Comparison of ENCODE assay signal across 8 mouse cellular contexts in the genomic region with DNA sequence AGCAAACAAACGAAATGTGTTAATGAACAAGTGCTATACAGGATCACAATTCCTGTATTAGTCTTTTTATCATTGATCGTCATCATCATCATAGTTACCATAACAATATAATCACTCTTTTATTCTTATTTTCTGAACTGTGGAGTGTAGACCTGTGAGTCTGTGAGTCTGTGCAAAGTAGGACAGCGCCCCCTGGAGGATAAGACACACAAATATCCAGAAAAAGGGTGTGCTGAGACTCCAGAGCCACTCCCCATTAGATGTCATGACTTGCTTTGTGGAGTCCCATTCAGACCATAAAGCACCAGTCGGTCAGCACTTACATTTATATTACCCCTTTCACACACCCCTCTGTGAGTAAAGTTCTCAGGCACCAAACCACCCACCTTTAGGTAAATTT.
DNase-seq lines count a peak whose midpoint lies in the region; ATAC-seq and TF ChIP-seq lines count a peak whose summit lies in the region.

No protein-coding gene starts in this region.

- no peaks in the 10 kb centered on the region for H3K9me3 ChIP-seq in hindbrain, embryonic 11.5 days (ENCODE audit: control insufficient read depth, low read length)
- no peaks in the 10 kb centered on the region for H3K9me3 ChIP-seq in neural tube, embryonic 13.5 days

- WGBS in cerebellum, adult 2 months, result 62% methylated on average over 4 of the region's 4 CpGs
- WGBS in hindbrain, embryonic 11.5 days, result 65% methylated on average over 4 of the region's 4 CpGs
- WGBS in neural tube, embryonic 13.5 days, result 52% methylated on average over 4 of the region's 4 CpGs

- H3K4me3 ChIP-seq in cerebellum, adult 2 months (replicated peaks; ENCODE audit: insufficient read depth, low read depth, low read length), result no peak overlapping the region
- no peak overlapping the region for H3K4me3 ChIP-seq in hindbrain, embryonic 11.5 days (ENCODE audit: low read depth, low read length)
- H3K4me3 ChIP-seq in neural tube, embryonic 13.5 days, result no peak overlapping the region

- 0 out of 2 replicates have a peak, but pooled peaks have one; percentile 16 for ATAC-seq in hindbrain, embryonic 11.5 days (ENCODE audit: low FRiP score)
- peak; percentile 25; the same call in 1 of the 2 replicates for ATAC-seq in neural tube, embryonic 13.5 days (ENCODE audit: low read depth)

- intact Hi-C loops in left cerebral cortex, postnatal 14 days (cut with DNase I), result no loop called here

- no peak for TF ChIP-seq POLR2A in cerebellum, adult 2 months (IDR thresholded peaks at IDR 0.05; ENCODE audit: borderline replicate concordance, insufficient read depth, low read length)

- H3K9ac ChIP-seq in hindbrain, embryonic 11.5 days (ENCODE audit: low read depth, low read length), result no peak overlapping the region
- H3K9ac ChIP-seq in neural tube, embryonic 13.5 days, result no peak overlapping the region

- no peak for DNase-seq in cerebellum, adult 2 months
- DNase-seq in cerebellum, adult 9-11 months, result no peak
- DNase-seq in left cerebral cortex, postnatal 14 days (ENCODE audit: low spot score in 2 of 2), result peak; percentile 36 to 49
- no peak for DNase-seq in left cerebral cortex, adult 8-10 months (ENCODE audit: low spot score in 2 of 2)
- DNase-seq in adrenal gland, postnatal 10 days, result peak; percentile 45
- DNase-seq in hindbrain, embryonic 11.5 days (ENCODE audit: low spot score), result peak; percentile 60
- DNase-seq in natural killer cell, adult 2 months (ENCODE audit: low spot score in 2 of 2), result no peak

- no peak overlapping the region for H3K4me2 ChIP-seq in hindbrain, embryonic 11.5 days (replicated peaks; ENCODE audit: low read depth, low read length)
- no peak overlapping the region for H3K4me2 ChIP-seq in neural tube, embryonic 13.5 days

- 0 out of 2 replicates have a peak, but pooled peaks have one; percentile 23 for TF ChIP-seq CTCF in cerebellum, adult 2 months (IDR thresholded peaks at IDR 0.05; ENCODE audit: borderline replicate concordance, insufficient read depth, low read depth, low read length)

- no peaks in the 10 kb centered on the region for H3K36me3 ChIP-seq in hindbrain, embryonic 11.5 days (ENCODE audit: control insufficient read depth, insufficient read depth, low read length)
- H3K36me3 ChIP-seq in neural tube, embryonic 13.5 days, result no peaks in the 10 kb centered on the region

- no peak overlapping the region for H3K27ac ChIP-seq in cerebellum, adult 2 months (ENCODE audit: insufficient read depth, low read length)
- no peak overlapping the region for H3K27ac ChIP-seq in hindbrain, embryonic 11.5 days (ENCODE audit: low read depth, low read length)
- no peak overlapping the region for H3K27ac ChIP-seq in neural tube, embryonic 13.5 days (replicated peaks)

- H3K4me1 ChIP-seq in cerebellum, adult 2 months (ENCODE audit: control insufficient read depth, insufficient read depth, low read length), result no peaks in the 10 kb centered on the region
- H3K4me1 ChIP-seq in hindbrain, embryonic 11.5 days (replicated peaks; ENCODE audit: control insufficient read depth, insufficient read depth, low read length), result no peaks in the 10 kb centered on the region
- peaks cover 11% of the 10 kb centered on the region for H3K4me1 ChIP-seq in neural tube, embryonic 13.5 days (replicated peaks)

- no peaks in the 10 kb centered on the region for H3K27me3 ChIP-seq in cerebellum, adult 2 months (ENCODE audit: control insufficient read depth, insufficient read depth, low read length)
- no peaks in the 10 kb centered on the region for H3K27me3 ChIP-seq in hindbrain, embryonic 11.5 days (ENCODE audit: control insufficient read depth, insufficient read depth, low read length)
- no peaks in the 10 kb centered on the region for H3K27me3 ChIP-seq in neural tube, embryonic 13.5 days

Comparison
In these comparisons a context has a peak if more than half of its experiments do, and no peak if none do; other contexts are left out.
1. DNase-seq: peak in left cerebral cortex, postnatal 14 days (2 of 2), adrenal gland, postnatal 10 days (single experiment) and hindbrain, embryonic 11.5 days (single experiment); none in cerebellum, adult 2 months (0 of 2), cerebellum, adult 9-11 months (single experiment), left cerebral cortex, adult 8-10 months (0 of 2) and natural killer cell, adult 2 months (0 of 2).